Mouse (Mus musculus) embryonic fibroblast, embryonic 13.5 days (primary cell): ENCODE measurements around the gene 4931406P16Rik. TPM values are rescaled to one million over a fixed set of nuclear protein-coding genes. Genes with fewer than 3 reads are reported as not detected.
A peak's percentile ranks its signal among the peaks of the same experiment; 100 is the strongest.

Source experiments
- H3K27ac ChIP-seq: 2 replicates; pipeline ENCODE4 v1.5.1; 2012; ENCODE audit warnings: low read length, control low read depth, inconsistent platforms; ENCODE audit not compliant: insufficient read depth
- H3K4me1 ChIP-seq: 2 replicates; pipeline ENCODE4 v1.6.1; 2011; ENCODE audit warnings: low read length; ENCODE audit not compliant: control insufficient read depth, insufficient read depth
- H3K4me3 ChIP-seq: 2 replicates; pipeline ENCODE4 v1.5.1; 2011; ENCODE audit warnings: mild to moderate bottlenecking, control low read depth, low read length; ENCODE audit not compliant: insufficient read depth
- CTCF ChIP-seq: IDR thresholded peaks from 2 replicates; pipeline ENCODE4 v1.5.1; 2011; ENCODE audit warnings: mild to moderate bottlenecking, control low read depth, low read length, moderate library complexity, borderline replicate concordance; ENCODE audit not compliant: insufficient read depth
- POLR2A ChIP-seq: IDR thresholded peaks from 2 replicates; pipeline ENCODE4 v1.6.1; 2011; ENCODE audit warnings: low read depth, mild to moderate bottlenecking, control low read depth, low read length, moderate library complexity
- polyA plus RNA-seq: library from polyadenylated mRNA; stranded (reverse); fragments of >200 nt; gene quantifications from 2 replicates; pipeline ENCODE4 v1.2.4, GENCODE M21; 2011; ENCODE audit warnings: low read depth; ENCODE audit not compliant: missing spikeins, insufficient read length

The 4931406P16Rik gene
- polyA plus RNA-seq, 1 experiment = 49.8 TPM

- Histone ChIP-seq H3K27ac (peak overlapping the region; percentile 96), H3K4me3 (peak overlapping the region; percentile 30), H3K4me1 (peaks cover 4% of the 10 kb centered on the region; the same call in 1 of the 2 replicates)
- no peak for TF ChIP-seq CTCF
- TF ChIP-seq POLR2A = peak; percentile 79
Observed at GRCm38 (mm10) chr7:34233909-34234609, 79.3 kb downstream of the 4931406P16Rik start.

- Histone ChIP-seq H3K4me3 (peak overlapping the region; percentile 30), H3K4me1 (peaks cover 4% of the 10 kb centered on the region; the same call in 1 of the 2 replicates), H3K27ac (peak overlapping the region; percentile 96)
- TF ChIP-seq CTCF = no peak
- 0 out of 2 replicates have a peak, but pooled peaks have one; percentile 15 for TF ChIP-seq POLR2A
Observed at GRCm38 (mm10) chr7:34232785-34233725, 80.3 kb downstream of the 4931406P16Rik start.

- Histone ChIP-seq H3K4me1 (peaks cover 12% of the 10 kb centered on the region), H3K4me3 (peak within 1 kb of the TSS; percentile 88), H3K27ac (peak within 1 kb of the TSS; percentile 79)
- 0 out of 2 replicates have a peak, but pooled peaks have one; percentile 3 for TF ChIP-seq CTCF
- TF ChIP-seq POLR2A = peak; percentile 96
Observed at GRCm38 (mm10) chr7:34230116-34230515, 83.2 kb downstream of the 4931406P16Rik start, which contains the start of gene Gpi1. Gene Gpi1 (minus strand): TSS chr7:34230336.

GRCm38 (mm10) chr7:34229691-34230111 is 83.7 kb downstream of the 4931406P16Rik start:
- Histone ChIP-seq H3K4me3 (peak overlapping the region; percentile 88), H3K4me1 (peaks cover 12% of the 10 kb centered on the region)

GRCm38 (mm10) chr7:34229153-34229552 is 84.2 kb downstream of the 4931406P16Rik start:
- peaks cover 12% of the 10 kb centered on the region for H3K4me1 ChIP-seq
- H3K4me3 ChIP-seq = peak overlapping the region; percentile 88
- TF ChIP-seq CTCF = no peak
- TF ChIP-seq POLR2A = no peak
- peak overlapping the region; percentile 79; the same call in 1 of the 2 replicates for H3K27ac ChIP-seq

More at GRCm38 (mm10) chr7:34229691-34230111, 83.7 kb downstream of the 4931406P16Rik start:
- TF ChIP-seq CTCF (no peak), POLR2A (peak; percentile 37; the same call in 1 of the 2 replicates)
- H3K27ac ChIP-seq = peak overlapping the region; percentile 79

GRCm38 (mm10) chr7:34228641-34229040 is 84.7 kb downstream of the 4931406P16Rik start:
- peaks cover 12% of the 10 kb centered on the region for H3K4me1 ChIP-seq
- H3K4me3 ChIP-seq = peak overlapping the region; percentile 88
- no peak overlapping the region for H3K27ac ChIP-seq
- TF ChIP-seq CTCF (no peak), POLR2A (no peak)

- H3K27ac ChIP-seq = no peak overlapping the region
- peaks cover 8% of the 10 kb centered on the region; the same call in 1 of the 2 replicates for H3K4me1 ChIP-seq
- TF ChIP-seq POLR2A (no peak), CTCF (no peak)
- H3K4me3 ChIP-seq = no peak overlapping the region
Observed at GRCm38 (mm10) chr7:34226846-34227245, 86.5 kb downstream of the 4931406P16Rik start.

- H3K27ac ChIP-seq = no peak overlapping the region
- TF ChIP-seq POLR2A = no peak
- no peak for TF ChIP-seq CTCF
- peaks cover 8% of the 10 kb centered on the region; the same call in 1 of the 2 replicates for H3K4me1 ChIP-seq
- H3K4me3 ChIP-seq = no peak overlapping the region
Observed at GRCm38 (mm10) chr7:34226086-34226485, 87.3 kb downstream of the 4931406P16Rik start.

GRCm38 (mm10) chr7:34224308-34224707 is 89.0 kb downstream of the 4931406P16Rik start:
- Histone ChIP-seq H3K4me1 (peaks cover 8% of the 10 kb centered on the region; the same call in 1 of the 2 replicates), H3K27ac (no peak overlapping the region), H3K4me3 (no peak overlapping the region)
- no peak for TF ChIP-seq POLR2A
- TF ChIP-seq CTCF = no peak
